Mouse (Mus musculus): Measurements from ENCODE around the gene Hnrnpa2b1. TPM values are rescaled to one million over a fixed set of nuclear protein-coding genes. Genes with fewer than 3 reads are reported as not detected.

Hnrnpa2b1 gene
- polyA plus RNA-seq, 1 experiment from 2014 or later, result 1,295 TPM

- Histone ChIP-seq H3K27ac (ENCODE audit: low read length) (no peak overlapping the region), H3K9me3 (replicated peaks; ENCODE audit: control insufficient read depth, low read length) (no peaks in the 10 kb centered on the region), H3K4me1 (ENCODE audit: control insufficient read depth, insufficient read depth, low read length) (peaks cover 19% of the 10 kb centered on the region), H3K36me3 (ENCODE audit: control insufficient read depth, insufficient read depth) (peaks cover 30% of the 10 kb centered on the region), H3K4me3 (ENCODE audit: low read length) (peak overlapping the region; percentile 48), H3K9ac (ENCODE audit: low read length) (peak overlapping the region; percentile 99), H3K4me2 (ENCODE audit: low read depth, low read length) (peak overlapping the region; percentile 68), H3K27me3 (ENCODE audit: control insufficient read depth, insufficient read depth, low read length) (no peaks in the 10 kb centered on the region)
- ATAC-seq (replicated peaks; ENCODE audit: extremely low read depth, insufficient read depth, low FRiP score), result no peak
- 45% methylated on average over 4 of the region's 4 CpGs for WGBS
Observed at GRCm38 (mm10) chr6:51472213-51472612, 2.5 kb upstream of the Hnrnpa2b1 start.

- H3K4me1 ChIP-seq (ENCODE audit: control insufficient read depth, insufficient read depth, low read length), result peaks cover 22% of the 10 kb centered on the region
- peak overlapping the region; percentile 68 for H3K4me2 ChIP-seq (ENCODE audit: low read depth, low read length)
- H3K36me3 ChIP-seq (ENCODE audit: control insufficient read depth, insufficient read depth), result peaks cover 33% of the 10 kb centered on the region
- H3K4me3 ChIP-seq (ENCODE audit: low read length), result peak overlapping the region; percentile 48
- H3K9me3 ChIP-seq (replicated peaks; ENCODE audit: control insufficient read depth, low read length), result no peaks in the 10 kb centered on the region
- no peak overlapping the region for H3K27ac ChIP-seq (ENCODE audit: low read length)
- ATAC-seq (replicated peaks; ENCODE audit: extremely low read depth, insufficient read depth, low FRiP score), result no peak
- H3K27me3 ChIP-seq (ENCODE audit: control insufficient read depth, insufficient read depth, low read length), result no peaks in the 10 kb centered on the region
- WGBS, result 15% methylated on average over 3 of the region's 3 CpGs
- peak overlapping the region; percentile 99 for H3K9ac ChIP-seq (ENCODE audit: low read length)
Observed at GRCm38 (mm10) chr6:51471782-51472181, 2.1 kb upstream of the Hnrnpa2b1 start.

GRCm38 (mm10) chr6:51471179-51471505 is 1.4 kb upstream of the Hnrnpa2b1 start:
- under 1% methylated on average over 10 of the region's 10 CpGs for WGBS
- H3K27me3 ChIP-seq (ENCODE audit: control insufficient read depth, insufficient read depth, low read length), result no peaks in the 10 kb centered on the region
- peaks cover 28% of the 10 kb centered on the region for H3K4me1 ChIP-seq (ENCODE audit: control insufficient read depth, insufficient read depth, low read length)
- H3K9ac ChIP-seq (ENCODE audit: low read length), result peak overlapping the region; percentile 99
- H3K9me3 ChIP-seq (replicated peaks; ENCODE audit: control insufficient read depth, low read length), result no peaks in the 10 kb centered on the region
- peak overlapping the region; percentile 80 for H3K4me3 ChIP-seq (ENCODE audit: low read length)
- H3K27ac ChIP-seq (ENCODE audit: low read length), result peak overlapping the region; percentile 99
- peaks cover 32% of the 10 kb centered on the region for H3K36me3 ChIP-seq (ENCODE audit: control insufficient read depth, insufficient read depth)
- ATAC-seq (replicated peaks; ENCODE audit: extremely low read depth, insufficient read depth, low FRiP score), result no peak; the same call in 1 of the 2 replicates
- H3K4me2 ChIP-seq (ENCODE audit: low read depth, low read length), result peak overlapping the region; percentile 59

GRCm38 (mm10) chr6:51470311-51471178 is 851 bp upstream of the Hnrnpa2b1 start, which contains the start of gene Cbx3:
Cbx3 (plus strand) TSS chr6:51470360.
- Histone ChIP-seq H3K9me3 (replicated peaks; ENCODE audit: control insufficient read depth, low read length) (no peaks in the 10 kb centered on the region), H3K4me2 (ENCODE audit: low read depth, low read length) (peak within 1 kb of the TSS; percentile 59), H3K4me3 (ENCODE audit: low read length) (peak within 1 kb of the TSS; percentile 80), H3K27me3 (ENCODE audit: control insufficient read depth, insufficient read depth, low read length) (no peaks in the 10 kb centered on the region), H3K36me3 (ENCODE audit: control insufficient read depth, insufficient read depth) (peaks cover 32% of the 10 kb centered on the region), H3K9ac (ENCODE audit: low read length) (peak within 1 kb of the TSS; percentile 99), H3K27ac (ENCODE audit: low read length) (peak within 1 kb of the TSS; percentile 99), H3K4me1 (ENCODE audit: control insufficient read depth, insufficient read depth, low read length) (peaks cover 33% of the 10 kb centered on the region)
- ATAC-seq (replicated peaks; ENCODE audit: extremely low read depth, insufficient read depth, low FRiP score), result peak; percentile 80
- under 1% methylated on average over 84 of the region's 99 CpGs for WGBS

- Histone ChIP-seq H3K36me3 (ENCODE audit: control insufficient read depth, insufficient read depth) (peaks cover 30% of the 10 kb centered on the region), H3K9ac (ENCODE audit: low read length) (peak overlapping the region; percentile 99), H3K9me3 (replicated peaks; ENCODE audit: control insufficient read depth, low read length) (no peaks in the 10 kb centered on the region), H3K4me2 (ENCODE audit: low read depth, low read length) (peak overlapping the region; percentile 54), H3K27me3 (ENCODE audit: control insufficient read depth, insufficient read depth, low read length) (no peaks in the 10 kb centered on the region), H3K27ac (ENCODE audit: low read length) (peak overlapping the region; percentile 99), H3K4me1 (ENCODE audit: control insufficient read depth, insufficient read depth, low read length) (peaks cover 34% of the 10 kb centered on the region), H3K4me3 (ENCODE audit: low read length) (peak overlapping the region; percentile 80)
- WGBS, result under 1% methylated on average over 63 of the region's 63 CpGs
- ATAC-seq (replicated peaks; ENCODE audit: extremely low read depth, insufficient read depth, low FRiP score), result peak; percentile 21
Observed at GRCm38 (mm10) chr6:51468891-51469561, 668 bp downstream of the Hnrnpa2b1 start.

- no peak overlapping the region for H3K27ac ChIP-seq (ENCODE audit: low read length)
- H3K4me2 ChIP-seq (ENCODE audit: low read depth, low read length), result peak overlapping the region; percentile 65
- H3K9me3 ChIP-seq (replicated peaks; ENCODE audit: control insufficient read depth, low read length), result no peaks in the 10 kb centered on the region
- 0% methylated on average over 2 of the region's 2 CpGs for WGBS
- H3K27me3 ChIP-seq (ENCODE audit: control insufficient read depth, insufficient read depth, low read length), result no peaks in the 10 kb centered on the region
- peaks cover 28% of the 10 kb centered on the region for H3K36me3 ChIP-seq (ENCODE audit: control insufficient read depth, insufficient read depth)
- H3K9ac ChIP-seq (ENCODE audit: low read length), result peak overlapping the region; percentile 99
- peak overlapping the region; percentile 59 for H3K4me3 ChIP-seq (ENCODE audit: low read length)
- ATAC-seq (replicated peaks; ENCODE audit: extremely low read depth, insufficient read depth, low FRiP score), result no peak
- peaks cover 28% of the 10 kb centered on the region for H3K4me1 ChIP-seq (ENCODE audit: control insufficient read depth, insufficient read depth, low read length)
Observed at GRCm38 (mm10) chr6:51467649-51468048, 2.0 kb downstream of the Hnrnpa2b1 start.

- 81% methylated on average over 3 of the region's 3 CpGs for WGBS
- Histone ChIP-seq H3K27me3 (ENCODE audit: control insufficient read depth, insufficient read depth, low read length) (no peaks in the 10 kb centered on the region), H3K9ac (ENCODE audit: low read length) (no peak overlapping the region), H3K36me3 (ENCODE audit: control insufficient read depth, insufficient read depth) (peaks cover 48% of the 10 kb centered on the region), H3K9me3 (replicated peaks; ENCODE audit: control insufficient read depth, low read length) (no peaks in the 10 kb centered on the region), H3K4me1 (ENCODE audit: control insufficient read depth, insufficient read depth, low read length) (peaks cover 6% of the 10 kb centered on the region), H3K4me3 (ENCODE audit: low read length) (no peak overlapping the region), H3K4me2 (ENCODE audit: low read depth, low read length) (no peak overlapping the region), H3K27ac (ENCODE audit: low read length) (no peak overlapping the region)
- ATAC-seq (replicated peaks; ENCODE audit: extremely low read depth, insufficient read depth, low FRiP score), result no peak
Observed at GRCm38 (mm10) chr6:51460363-51460762, 9.3 kb downstream of the Hnrnpa2b1 start.

GRCm38 (mm10) chr6:51460021-51460360 is 9.7 kb downstream of the Hnrnpa2b1 start:
- no peak overlapping the region for H3K4me3 ChIP-seq (ENCODE audit: low read length)
- H3K4me1 ChIP-seq (ENCODE audit: control insufficient read depth, insufficient read depth, low read length), result peaks cover 7% of the 10 kb centered on the region
- H3K27me3 ChIP-seq (ENCODE audit: control insufficient read depth, insufficient read depth, low read length), result no peaks in the 10 kb centered on the region
- no peak overlapping the region for H3K4me2 ChIP-seq (ENCODE audit: low read depth, low read length)
- H3K9me3 ChIP-seq (replicated peaks; ENCODE audit: control insufficient read depth, low read length), result no peaks in the 10 kb centered on the region
- no peak for ATAC-seq (replicated peaks; ENCODE audit: extremely low read depth, insufficient read depth, low FRiP score)
- 78% methylated on average over 4 of the region's 4 CpGs for WGBS
- no peak overlapping the region for H3K9ac ChIP-seq (ENCODE audit: low read length)
- no peak overlapping the region for H3K27ac ChIP-seq (ENCODE audit: low read length)
- H3K36me3 ChIP-seq (ENCODE audit: control insufficient read depth, insufficient read depth), result peaks cover 48% of the 10 kb centered on the region

Measured in heart, embryonic 16.5 days (tissue).